Mouse (Mus musculus) limb, embryonic 14.5 days (tissue): ENCODE data around the gene Neil3. TPM values are rescaled to one million over a fixed set of nuclear protein-coding genes. Genes with fewer than 3 reads are reported as not detected.

Experiments used
- ATAC-seq: fragments of 200-750 bp; cut with Nextera tagmentation; 2 replicates; pipeline ENCODE4 v1.8.0; 2017; ENCODE audit warnings: low read depth, moderate number of reproducible peaks, moderate TSS enrichment; ENCODE audit not compliant: low FRiP score
- DNase-seq: peaks from one replicate; pipeline ENCODE4 v3.0.0-alpha.2; 2015; ENCODE audit warnings: low spot score
- H3K27ac ChIP-seq: fragments of 300-500 bp; sonication (generic); replicated peaks from 2 replicates; pipeline ENCODE4 v1.5.1; 2014; ENCODE audit warnings: low read depth, mild to moderate bottlenecking, low read length, moderate library complexity, mixed read lengths
- H3K27me3 ChIP-seq: fragments of 300-500 bp; sonication (generic); 2 replicates; pipeline ENCODE4 v1.6.1; 2014; ENCODE audit warnings: low read length, mixed read lengths; ENCODE audit not compliant: control insufficient read depth, insufficient read depth
- H3K36me3 ChIP-seq: fragments of 300-500 bp; sonication (generic); 2 replicates; pipeline ENCODE4 v1.6.1; 2014; ENCODE audit warnings: mild to moderate bottlenecking, low read length, moderate library complexity, mixed read lengths; ENCODE audit not compliant: control insufficient read depth, insufficient read depth
- H3K4me1 ChIP-seq: fragments of 300-500 bp; sonication (generic); 2 replicates; pipeline ENCODE4 v1.6.1; 2014; ENCODE audit warnings: antibody characterized with exemption, low read length, mixed read lengths; ENCODE audit not compliant: control insufficient read depth, insufficient read depth
- H3K4me2 ChIP-seq: fragments of 300-500 bp; sonication (generic); replicated peaks from 2 replicates; pipeline ENCODE4 v1.6.1; 2014; ENCODE audit warnings: low read depth, mild to moderate bottlenecking, low read length, moderate library complexity; ENCODE audit not compliant: severe bottlenecking
- H3K4me3 ChIP-seq: fragments of 300-500 bp; sonication (generic); replicated peaks from 2 replicates; pipeline ENCODE4 v1.5.1; 2014; ENCODE audit warnings: low read length
- H3K9ac ChIP-seq: fragments of 300-500 bp; sonication (generic); 2 replicates; pipeline ENCODE4 v1.6.1; 2014; ENCODE audit warnings: mild to moderate bottlenecking, low read depth, low read length, moderate library complexity; ENCODE audit not compliant: severe bottlenecking
- H3K9me3 ChIP-seq: fragments of 300-500 bp; sonication (generic); 2 replicates; pipeline ENCODE4 v1.6.1; 2016; ENCODE audit warnings: low read length; ENCODE audit not compliant: control insufficient read depth
- POLR2A ChIP-seq: fragments of 200-500 bp; IDR thresholded peaks from 2 replicates; pipeline ENCODE4 v1.8.0; 2012; ENCODE audit warnings: inconsistent platforms, mild to moderate bottlenecking, moderate library complexity, borderline replicate concordance; ENCODE audit not compliant: insufficient read depth, insufficient read length; ENCODE audit errors: extremely low read depth
- WGBS: fragments of 180-500 bp; shearing (Covaris S2); extraction: QIAGEN DNeasy Blood & Tissue Kit; methylation state at CpG from one replicate; pipeline ENCODE4 v1.1.7; 2014; 5-methylcytosine and 5-hydroxymethylcytosine counted together
- polyA plus RNA-seq, 2 experiments: library from polyadenylated mRNA; depleted of rRNA in 1 of 2; stranded (reverse) in 1 of 2; unstranded in 1 of 2; fragments of >200 nt; fragmentation: Nextera tagmentation in 1 of 2; extraction: Ambion mirVana in 1 of 2; gene quantifications; 2 replicates each; pipeline versions ENCODE4 v1.2.1 to v1.2.3; 2012 to 2014

Neil3 gene
- polyA plus RNA-seq, 2 experiments: 16.8 to 30.5 TPM

- Histone ChIP-seq H3K9ac (no peak overlapping the region), H3K27me3 (no peaks in the 10 kb centered on the region), H3K9me3 (no peaks in the 10 kb centered on the region), H3K4me2 (no peak overlapping the region), H3K27ac (no peak overlapping the region), H3K4me3 (no peak overlapping the region), H3K36me3 (0 out of 2 replicates have a peak, but pooled peaks cover 3% of the 10 kb centered on the region), H3K4me1 (no peaks in the 10 kb centered on the region)
- no peak for DNase-seq
- no peak for ATAC-seq
- WGBS: 81% methylated on average over 1 of the region's 1 CpGs
- TF ChIP-seq POLR2A: no peak
Observed at GRCm38 (mm10) chr8:53598101-53598500, 40.8 kb downstream of the Neil3 start.

- Histone ChIP-seq H3K36me3 (no peaks in the 10 kb centered on the region), H3K27ac (no peak overlapping the region), H3K9me3 (no peaks in the 10 kb centered on the region), H3K4me1 (no peaks in the 10 kb centered on the region), H3K9ac (no peak overlapping the region), H3K4me2 (no peak overlapping the region), H3K27me3 (no peaks in the 10 kb centered on the region), H3K4me3 (no peak overlapping the region)
- DNase-seq (no peak), ATAC-seq (no peak)
- WGBS: 89% methylated on average over 2 of the region's 2 CpGs
- no peak for TF ChIP-seq POLR2A
Observed at GRCm38 (mm10) chr8:53591777-53592176, 47.1 kb downstream of the Neil3 start.

- TF ChIP-seq POLR2A: no peak
- H3K9ac ChIP-seq: no peak overlapping the region
- no peak for DNase-seq
- ATAC-seq: no peak
- no peak overlapping the region for H3K4me2 ChIP-seq
- WGBS: 62% methylated on average over 2 of the region's 2 CpGs
- H3K36me3 ChIP-seq: no peaks in the 10 kb centered on the region
- H3K27ac ChIP-seq: no peak overlapping the region
- H3K4me3 ChIP-seq: no peak overlapping the region
- no peaks in the 10 kb centered on the region for H3K9me3 ChIP-seq
- no peaks in the 10 kb centered on the region for H3K4me1 ChIP-seq
- no peaks in the 10 kb centered on the region for H3K27me3 ChIP-seq
Observed at GRCm38 (mm10) chr8:53573600-53573999, 65.3 kb downstream of the Neil3 start.

GRCm38 (mm10) chr8:53566223-53566622 lies 72.6 kb downstream of the Neil3 start:
- Histone ChIP-seq H3K36me3 (no peaks in the 10 kb centered on the region), H3K9me3 (no peaks in the 10 kb centered on the region), H3K4me3 (no peak overlapping the region), H3K27me3 (no peaks in the 10 kb centered on the region), H3K4me2 (no peak overlapping the region), H3K9ac (no peak overlapping the region), H3K27ac (no peak overlapping the region), H3K4me1 (no peaks in the 10 kb centered on the region)
- no peak for TF ChIP-seq POLR2A
- 72% methylated on average over 6 of the region's 6 CpGs for WGBS
- DNase-seq (no peak), ATAC-seq (no peak)

GRCm38 (mm10) chr8:53562441-53563040 lies 76.3 kb downstream of the Neil3 start:
- Histone ChIP-seq H3K4me3 (no peak overlapping the region), H3K36me3 (no peaks in the 10 kb centered on the region), H3K4me1 (no peaks in the 10 kb centered on the region), H3K27me3 (no peaks in the 10 kb centered on the region), H3K9ac (no peak overlapping the region), H3K4me2 (no peak overlapping the region), H3K27ac (no peak overlapping the region), H3K9me3 (no peaks in the 10 kb centered on the region)
- DNase-seq (no peak), ATAC-seq (no peak)
- TF ChIP-seq POLR2A: no peak
- 84% methylated on average over 10 of the region's 10 CpGs for WGBS
